8 mouse cellular contexts compared by ENCODE assay signal in the genomic region with DNA sequence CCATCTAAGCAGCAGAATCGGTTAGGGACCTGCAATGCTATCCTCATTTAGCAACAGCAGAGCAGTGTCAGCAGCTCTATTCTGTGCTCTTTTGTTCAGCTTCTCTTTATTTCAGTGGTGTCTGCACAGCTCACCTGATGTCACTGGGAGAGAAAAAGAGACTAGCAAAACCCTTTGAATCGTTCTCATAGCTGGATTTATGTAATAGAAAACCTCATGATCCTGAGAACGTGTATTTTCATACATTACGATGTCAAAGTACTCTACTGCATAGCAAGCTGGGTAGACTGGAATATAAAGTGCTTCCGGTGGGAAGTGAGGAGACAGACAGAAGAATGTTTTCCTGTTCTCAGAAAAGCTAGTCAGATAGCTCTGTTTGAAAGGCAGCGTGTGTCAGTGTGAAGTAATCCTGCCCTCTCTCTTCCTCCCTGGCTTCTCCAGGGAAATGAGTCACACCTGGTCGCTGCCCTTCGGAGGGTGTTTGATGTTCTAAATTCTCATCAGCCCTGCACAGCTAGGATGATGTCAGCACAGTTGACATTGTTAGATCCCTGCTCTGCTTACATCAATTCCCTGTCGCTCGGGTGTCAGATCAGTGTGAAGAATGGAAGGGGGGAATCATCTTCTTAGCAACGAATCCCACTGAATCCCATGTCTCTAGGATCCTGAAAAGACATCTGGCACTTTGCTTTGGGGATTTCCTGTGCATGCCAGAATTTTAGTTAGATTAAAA.
A peak's percentile ranks its signal among the peaks of the same experiment; 100 is the strongest.
DNase-seq lines count a peak whose midpoint lies in the region; ATAC-seq and TF ChIP-seq lines count a peak whose summit lies in the region.

No protein-coding gene starts in this region.

- H3K4me3 ChIP-seq in lung, embryonic 15.5 days = no peak overlapping the region
- no peak overlapping the region for H3K4me3 ChIP-seq in lung, adult 2 months (replicated peaks; ENCODE audit: extremely low read depth, low read depth, low read length)
- H3K4me3 ChIP-seq in cortical plate, adult 2 months (ENCODE audit: insufficient read depth, low read length) = no peak overlapping the region
- H3K4me3 ChIP-seq in hindbrain, embryonic 11.5 days (ENCODE audit: low read depth, low read length) = no peak overlapping the region
- no peak overlapping the region for H3K4me3 ChIP-seq in midbrain, embryonic 14.5 days (replicated peaks; ENCODE audit: low read depth, low read length)

- TF ChIP-seq POLR2A in lung, adult 2 months (IDR thresholded peaks at IDR 0.05; ENCODE audit: borderline replicate concordance, extremely low read depth, low read depth, low read length) = no peak
- TF ChIP-seq POLR2A in cortical plate, adult 2 months (IDR thresholded peaks at IDR 0.05; ENCODE audit: extremely low read depth, insufficient read depth, low read length) = no peak

- H3K4me2 ChIP-seq in lung, embryonic 15.5 days = peak overlapping the region; percentile 10; the same call in 1 of the 2 replicates
- no peak overlapping the region for H3K4me2 ChIP-seq in hindbrain, embryonic 11.5 days (replicated peaks; ENCODE audit: low read depth, low read length)
- peak overlapping the region; percentile 11 for H3K4me2 ChIP-seq in midbrain, embryonic 14.5 days (ENCODE audit: low read length)

- DNase-seq in lung, adult 2 months = no peak
- peak; percentile 17 for DNase-seq in hindbrain, embryonic 11.5 days (ENCODE audit: low spot score)
- DNase-seq in midbrain, embryonic 14.5 days = peak; percentile 58
- no peak for DNase-seq in thymus, postnatal 14 days
- DNase-seq in testis, postnatal 14 days (ENCODE audit: low spot score) = no peak
- DNase-seq in spleen, postnatal 36 days (ENCODE audit: low spot score in 2 of 2) = no peak

- 29% methylated on average over 11 of the region's 11 CpGs for WGBS in lung, embryonic 15.5 days
- WGBS in lung, adult 2 months = 17% methylated on average over 11 of the region's 11 CpGs
- 61% methylated on average over 11 of the region's 11 CpGs for WGBS in hindbrain, embryonic 11.5 days
- WGBS in midbrain, embryonic 14.5 days = 22% methylated on average over 11 of the region's 11 CpGs

- no peaks in the 10 kb centered on the region for H3K4me1 ChIP-seq in lung, embryonic 15.5 days
- H3K4me1 ChIP-seq in lung, adult 2 months (ENCODE audit: control insufficient read depth, insufficient read depth, low read length) = no peaks in the 10 kb centered on the region
- H3K4me1 ChIP-seq in cortical plate, adult 2 months (ENCODE audit: control insufficient read depth, insufficient read depth, low read length) = peaks cover 9% of the 10 kb centered on the region; the same call in 1 of the 2 replicates
- no peaks in the 10 kb centered on the region for H3K4me1 ChIP-seq in hindbrain, embryonic 11.5 days (replicated peaks; ENCODE audit: control insufficient read depth, insufficient read depth, low read length)
- peaks cover 18% of the 10 kb centered on the region for H3K4me1 ChIP-seq in midbrain, embryonic 14.5 days (ENCODE audit: control insufficient read depth, insufficient read depth, low read length)

- no peaks in the 10 kb centered on the region for H3K36me3 ChIP-seq in lung, embryonic 15.5 days
- H3K36me3 ChIP-seq in hindbrain, embryonic 11.5 days (ENCODE audit: control insufficient read depth, insufficient read depth, low read length) = no peaks in the 10 kb centered on the region
- H3K36me3 ChIP-seq in midbrain, embryonic 14.5 days (ENCODE audit: control insufficient read depth, insufficient read depth, low read length) = no peaks in the 10 kb centered on the region

- no peak overlapping the region for H3K9ac ChIP-seq in lung, embryonic 15.5 days
- no peak overlapping the region for H3K9ac ChIP-seq in hindbrain, embryonic 11.5 days (ENCODE audit: low read depth, low read length)
- peak overlapping the region; percentile 10; the same call in 1 of the 2 replicates for H3K9ac ChIP-seq in midbrain, embryonic 14.5 days (replicated peaks; ENCODE audit: low read length)

- H3K27me3 ChIP-seq in lung, embryonic 15.5 days = no peaks in the 10 kb centered on the region
- H3K27me3 ChIP-seq in hindbrain, embryonic 11.5 days (ENCODE audit: control insufficient read depth, insufficient read depth, low read length) = no peaks in the 10 kb centered on the region
- H3K27me3 ChIP-seq in midbrain, embryonic 14.5 days (ENCODE audit: control insufficient read depth, insufficient read depth, low read length) = no peaks in the 10 kb centered on the region

- no peak overlapping the region for H3K27ac ChIP-seq in lung, embryonic 15.5 days
- peak overlapping the region; percentile 5; the same call in 1 of the 2 replicates for H3K27ac ChIP-seq in cortical plate, adult 2 months (ENCODE audit: insufficient read depth, low read length)
- peak overlapping the region; percentile 39; the same call in 1 of the 2 replicates for H3K27ac ChIP-seq in hindbrain, embryonic 11.5 days (ENCODE audit: low read depth, low read length)
- peak overlapping the region; percentile 80 for H3K27ac ChIP-seq in midbrain, embryonic 14.5 days (replicated peaks; ENCODE audit: low read depth, low read length)

- TF ChIP-seq CTCF in lung, adult 2 months (IDR thresholded peaks at IDR 0.05; ENCODE audit: insufficient read depth, low read length) = no peak
- no peak for TF ChIP-seq CTCF in cortical plate, adult 2 months (IDR thresholded peaks at IDR 0.05; ENCODE audit: extremely low read depth, insufficient read depth, low read length)

- H3K9me3 ChIP-seq in lung, embryonic 15.5 days = no peaks in the 10 kb centered on the region
- H3K9me3 ChIP-seq in hindbrain, embryonic 11.5 days (ENCODE audit: control insufficient read depth, low read length) = no peaks in the 10 kb centered on the region
- H3K9me3 ChIP-seq in midbrain, embryonic 14.5 days (ENCODE audit: control insufficient read depth, low read length) = no peaks in the 10 kb centered on the region

- no peak for ATAC-seq in lung, embryonic 15.5 days (ENCODE audit: borderline replicate concordance, extremely low read depth, low FRiP score, low TSS enrichment)
- ATAC-seq in hindbrain, embryonic 11.5 days (ENCODE audit: low FRiP score) = no peak
- ATAC-seq in midbrain, embryonic 14.5 days (ENCODE audit: low FRiP score, low TSS enrichment) = 0 out of 2 replicates have a peak, but pooled peaks have one; percentile 27

Comparison
In these comparisons a context has a peak if more than half of its experiments do, and no peak if none do; other contexts are left out.
1. DNase-seq: peak in hindbrain, embryonic 11.5 days (single experiment) and midbrain, embryonic 14.5 days (single experiment); none in lung, adult 2 months (single experiment), thymus, postnatal 14 days (single experiment), testis, postnatal 14 days (single experiment) and spleen, postnatal 36 days (0 of 2).